Mouse (Mus musculus) CH12.LX (cell line): ENCODE measurements at regions not wholly inside any gene's neighbourhood (a gene's known extent, or its start where the extent isn't known, plus 50 kb on each side); places are given as distances from the start of the nearest gene placed in this dataset.

Experiments used
- DNase-seq: peaks from one replicate; pipeline ENCODE4 v3.0.0-alpha.2; 2013; ENCODE audit errors: extremely low read depth
- H3K27ac ChIP-seq: 2 replicates; pipeline ENCODE4 v1.5.1; 2012; ENCODE audit warnings: low read depth, mild to moderate bottlenecking, control low read depth, moderate library complexity; ENCODE audit not compliant: insufficient read depth
- H3K27me3 ChIP-seq: replicated peaks from 2 replicates; pipeline ENCODE3; 2012; ENCODE audit warnings: inconsistent platforms
- H3K36me3 ChIP-seq, 2 experiments: replicated peaks in 1 of 2; 2 replicates each; pipeline versions ENCODE3 to v1.6.1; 2012; ENCODE audit warnings: inconsistent platforms in 1 of 2, low read length in 1 of 2, mild to moderate bottlenecking in 1 of 2, mixed read lengths in 1 of 2, moderate library complexity in 1 of 2; ENCODE audit not compliant: control insufficient read depth in 1 of 2, insufficient read depth in 1 of 2
- H3K4me1 ChIP-seq, 2 experiments: 2 replicates each; pipeline ENCODE4 v1.6.1; 2012; ENCODE audit warnings: inconsistent platforms in 1 of 2, moderate library complexity in 1 of 2; ENCODE audit not compliant: insufficient read depth in 2 of 2, control insufficient read depth in 1 of 2
- H3K4me2 ChIP-seq: 2 replicates; pipeline ENCODE4 v1.6.1; 2012; ENCODE audit warnings: low read depth, mild to moderate bottlenecking, control low read depth; ENCODE audit not compliant: poor library complexity, insufficient read depth, severe bottlenecking
- H3K4me3 ChIP-seq, 3 experiments: fragments of 150-350 bp in 1 of 3; sonication (generic) in 1 of 3; replicated peaks in 1 of 3; 2 replicates each; pipeline versions ENCODE3 to v1.5.1; 2011 to 2012; ENCODE audit warnings: low read depth in 2 of 3, low read length in 2 of 3, mild to moderate bottlenecking in 2 of 3, moderate library complexity in 2 of 3, control low read depth in 1 of 3, improper control_type of control experiment in 1 of 3, inconsistent platforms in 1 of 3, mixed read lengths in 1 of 3; ENCODE audit not compliant: poor library complexity in 1 of 3
- H3K79me2 ChIP-seq: replicated peaks from 2 replicates; pipeline ENCODE4 v1.6.1; 2012; ENCODE audit warnings: mild to moderate bottlenecking, moderate library complexity; ENCODE audit not compliant: control insufficient read depth, poor library complexity, insufficient read depth, severe bottlenecking; ENCODE audit errors: extremely low read depth
- H3K9ac ChIP-seq: 2 replicates; pipeline ENCODE4 v1.6.1; 2012; ENCODE audit warnings: low read depth, mild to moderate bottlenecking, control low read depth, moderate library complexity; ENCODE audit not compliant: insufficient read depth
- H3K9me3 ChIP-seq: replicated peaks from 2 replicates; pipeline ENCODE3; 2012; ENCODE audit warnings: low read length, inconsistent platforms, mixed read lengths
- BHLHE40 ChIP-seq: IDR thresholded peaks from 2 replicates; pipeline ENCODE4 v1.6.1; 2011; ENCODE audit warnings: mild to moderate bottlenecking, low read depth, low read length, improper control_type of control experiment
- CHD1 ChIP-seq: IDR thresholded peaks from 2 replicates; pipeline ENCODE4 v1.6.1; 2012; ENCODE audit warnings: low read depth, low read length, improper control_type of control experiment, inconsistent platforms
- CHD2 ChIP-seq: IDR thresholded peaks from 2 replicates; pipeline ENCODE4 v1.6.1; 2011; ENCODE audit warnings: low read length, improper control_type of control experiment
- CTCF ChIP-seq, 2 experiments: IDR thresholded peaks in 1 of 2; conservative IDR thresholded peaks in 1 of 2; 2 replicates each; pipeline ENCODE4 v1.5.1; 2011 to 2012; ENCODE audit warnings: low read depth in 2 of 2, low read length in 2 of 2, improper control_type of control experiment in 1 of 2, inconsistent platforms in 1 of 2, mild to moderate bottlenecking in 1 of 2, moderate library complexity in 1 of 2
- E2F4 ChIP-seq: IDR thresholded peaks from 2 replicates; pipeline ENCODE4 v1.6.1; 2011; ENCODE audit warnings: low read depth, low read length, improper control_type of control experiment; ENCODE audit not compliant: insufficient replicate concordance
- ELF1 ChIP-seq: IDR thresholded peaks from 2 replicates; pipeline ENCODE4 v1.6.1; 2014; ENCODE audit warnings: low read depth, mild to moderate bottlenecking, inconsistent platforms, low read length, improper control_type of control experiment
- EP300 ChIP-seq: IDR thresholded peaks from 2 replicates; pipeline ENCODE4 v1.6.1; 2011; ENCODE audit warnings: low read length, improper control_type of control experiment
- GABPA ChIP-seq: IDR thresholded peaks from 2 replicates; pipeline ENCODE4 v1.6.1; 2012; ENCODE audit warnings: low read depth, low read length, improper control_type of control experiment, inconsistent platforms; ENCODE audit not compliant: insufficient replicate concordance
- IRF4 ChIP-seq: IDR thresholded peaks from 2 replicates; pipeline ENCODE4 v1.6.1; 2014; ENCODE audit warnings: low read depth, mild to moderate bottlenecking, inconsistent platforms, low read length, improper control_type of control experiment
- JUND ChIP-seq: conservative IDR thresholded peaks from 2 replicates; pipeline ENCODE4 v1.6.1; 2011; ENCODE audit warnings: low read depth, low read length, improper control_type of control experiment
- KAT2A ChIP-seq: IDR thresholded peaks from 2 replicates; pipeline ENCODE4 v1.6.1; 2012; ENCODE audit warnings: low read length, improper control_type of control experiment, inconsistent platforms; ENCODE audit not compliant: insufficient replicate concordance
- MAFK ChIP-seq: IDR thresholded peaks from 2 replicates; pipeline ENCODE4 v1.6.1; 2011; ENCODE audit warnings: low read length, improper control_type of control experiment; ENCODE audit not compliant: insufficient replicate concordance
- MAX ChIP-seq: IDR thresholded peaks from 2 replicates; pipeline ENCODE4 v1.6.1; 2011; ENCODE audit warnings: low read length, improper control_type of control experiment
- MAZ ChIP-seq: IDR thresholded peaks from 2 replicates; pipeline ENCODE4 v1.6.1; 2012; ENCODE audit warnings: low read depth, mild to moderate bottlenecking, inconsistent platforms, low read length, improper control_type of control experiment, moderate library complexity
- MEF2A ChIP-seq: IDR thresholded peaks from 2 replicates; pipeline ENCODE4 v1.6.1; 2014; ENCODE audit warnings: low read depth, mild to moderate bottlenecking, inconsistent platforms, low read length, improper control_type of control experiment, borderline replicate concordance
- MXI1 ChIP-seq: IDR thresholded peaks from 2 replicates; pipeline ENCODE4 v1.6.1; 2011; ENCODE audit warnings: mild to moderate bottlenecking, low read depth, low read length, improper control_type of control experiment
- NRF1 ChIP-seq: IDR thresholded peaks from 2 replicates; pipeline ENCODE4 v1.6.1; 2014; ENCODE audit warnings: low read depth, mild to moderate bottlenecking, inconsistent platforms, low read length, improper control_type of control experiment, moderate library complexity
- POLR2AphosphoS2 ChIP-seq: IDR thresholded peaks from 2 replicates; pipeline ENCODE4 v1.6.1; 2011; ENCODE audit warnings: low read depth, low read length, improper control_type of control experiment
- RAD21 ChIP-seq: IDR thresholded peaks from 2 replicates; pipeline ENCODE4 v1.6.1; 2011; ENCODE audit warnings: low read depth, mild to moderate bottlenecking, low read length, improper control_type of control experiment, moderate library complexity
- RCOR1 ChIP-seq: conservative IDR thresholded peaks from 2 replicates; pipeline ENCODE4 v1.6.1; 2012; ENCODE audit warnings: low read depth, mild to moderate bottlenecking, inconsistent platforms, low read length, improper control_type of control experiment
- SIN3A ChIP-seq: IDR thresholded peaks from 2 replicates; pipeline ENCODE4 v1.6.1; 2012; ENCODE audit warnings: low read length, improper control_type of control experiment, inconsistent platforms
- SMC3 ChIP-seq: IDR thresholded peaks from 2 replicates; pipeline ENCODE4 v1.6.1; 2011; ENCODE audit warnings: low read depth, low read length, improper control_type of control experiment
- UBTF ChIP-seq: IDR thresholded peaks from 2 replicates; pipeline ENCODE4 v1.6.1; 2012; ENCODE audit warnings: low read depth, mild to moderate bottlenecking, inconsistent platforms, low read length, improper control_type of control experiment, moderate library complexity
- USF2 ChIP-seq: conservative IDR thresholded peaks from 2 replicates; pipeline ENCODE4 v1.6.1; 2011; ENCODE audit warnings: low read depth, low read length, improper control_type of control experiment
- ZC3H11A ChIP-seq: IDR thresholded peaks from 2 replicates; pipeline ENCODE4 v1.6.1; 2012; ENCODE audit warnings: low read depth, mild to moderate bottlenecking, inconsistent platforms, low read length, improper control_type of control experiment
- ZMIZ1 ChIP-seq: IDR thresholded peaks from 2 replicates; pipeline ENCODE4 v1.6.1; 2012; ENCODE audit warnings: low read depth, mild to moderate bottlenecking, inconsistent platforms, low read length, improper control_type of control experiment
- ZNF384 ChIP-seq: IDR thresholded peaks from 2 replicates; pipeline ENCODE4 v1.6.1; 2012; ENCODE audit warnings: low read depth, low read length, improper control_type of control experiment, inconsistent platforms
- dilution Hi-C: fragments of 300-500 bp; cut with MboI; formaldehyde crosslinking; loops from 2 replicates; pipeline ENCODE4 v1.14.3; 2020; ENCODE audit warnings: low sequenced_read_pairs; ENCODE audit not compliant: extremely low pct_unique_long_range_greater_than_20kb, extremely low pct_ligation_motif_present
- in situ Hi-C: fragments of 300-500 bp; cut with MboI; formaldehyde crosslinking; loops from 3 replicates; pipeline ENCODE4 v1.14.3; 2019; ENCODE audit warnings: low sequenced_read_pairs, low pct_ligation_motif_present, low pct_unique_long_range_greater_than_20kb, mixed read lengths

GRCm38 (mm10) chr4:5071243-5071642 is 278.1 kb upstream of the Impad1 start:
- Histone ChIP-seq H3K4me1 (no peaks in the 10 kb centered on the region), H3K4me3 (no peak overlapping the region), H3K4me2 (no peak overlapping the region), H3K27me3 (no peaks in the 10 kb centered on the region), H3K9ac (no peak overlapping the region), H3K79me2 (no peaks in the 10 kb centered on the region), H3K36me3 (no peaks in the 10 kb centered on the region), H3K9me3 (no peaks in the 10 kb centered on the region), H3K27ac (no peak overlapping the region)
- no peak for DNase-seq
- TF ChIP-seq MXI1 (no peak), CTCF (conservative IDR thresholded peaks at IDR 0.05 in 1 of 2, IDR thresholded peaks at IDR 0.05 in 1 of 2; ENCODE audit: low read depth in 2 of 2, low read length in 2 of 2) (no peak), SIN3A (no peak), IRF4 (no peak), USF2 (no peak), CHD1 (no peak), BHLHE40 (no peak), JUND (no peak), MAFK (no peak), SMC3 (no peak), RAD21 (no peak), ELF1 (no peak), ZNF384 (no peak), GABPA (no peak), MAZ (no peak), CHD2 (no peak), POLR2AphosphoS2 (no peak)
- in situ Hi-C loops (no loop called here), dilution Hi-C loops (no loop called here)

GRCm38 (mm10) chr4:5059290-5059955 is 266.3 kb upstream of the Impad1 start:
- no peaks in the 10 kb centered on the region for H3K79me2 ChIP-seq
- H3K27me3 ChIP-seq: no peaks in the 10 kb centered on the region
- H3K9ac ChIP-seq: no peak overlapping the region
- H3K27ac ChIP-seq: no peak overlapping the region
- dilution Hi-C loops: no loop called here
- DNase-seq: no peak
- no peak overlapping the region for H3K4me3 ChIP-seq
- no peak overlapping the region for H3K4me2 ChIP-seq
- H3K9me3 ChIP-seq: no peaks in the 10 kb centered on the region
- TF ChIP-seq GABPA (no peak), RCOR1 (no peak), ZMIZ1 (no peak), EP300 (no peak), NRF1 (no peak), ELF1 (no peak), RAD21 (no peak), E2F4 (no peak), MAZ (no peak), MAX (no peak), USF2 (no peak), IRF4 (no peak), ZC3H11A (no peak), KAT2A (no peak), SMC3 (no peak), MXI1 (no peak), MEF2A (no peak), CHD1 (no peak), UBTF (no peak)
- H3K4me1 ChIP-seq: no peaks in the 10 kb centered on the region
- no peaks in the 10 kb centered on the region for H3K36me3 ChIP-seq
- in situ Hi-C loops: no loop called here
